Mouse (Mus musculus) midbrain, embryonic 15.5 days (tissue): ENCODE data around the gene Duxbl1. TPM values are rescaled to one million over a fixed set of nuclear protein-coding genes. Genes with fewer than 3 reads are reported as not detected.
"Not testable (repeated sequence)": the region's sequence is repeated elsewhere in the genome, so short reads cannot be mapped to it uniquely, and the experiment has no call there.

Experiments used
- ATAC-seq: fragments of 200-750 bp; cut with Nextera tagmentation; replicated peaks from 2 replicates; pipeline ENCODE4 v1.8.0; 2017; ENCODE audit warnings: moderate TSS enrichment
- H3K27ac ChIP-seq: fragments of 300-500 bp; sonication (generic); 2 replicates; pipeline ENCODE4 v1.5.1; 2015; ENCODE audit warnings: mild to moderate bottlenecking, inconsistent platforms
- H3K27me3 ChIP-seq: fragments of 300-500 bp; sonication (generic); replicated peaks from 2 replicates; pipeline ENCODE4 v1.6.1; 2015; ENCODE audit warnings: inconsistent platforms
- H3K36me3 ChIP-seq: fragments of 300-500 bp; sonication (generic); replicated peaks from 2 replicates; pipeline ENCODE4 v1.6.1; 2015; ENCODE audit warnings: inconsistent platforms
- H3K4me1 ChIP-seq: fragments of 300-500 bp; sonication (generic); 2 replicates; pipeline ENCODE4 v1.6.1; 2015; ENCODE audit warnings: inconsistent platforms
- H3K4me2 ChIP-seq: fragments of 300-500 bp; sonication (generic); 2 replicates; pipeline ENCODE4 v1.6.1; 2015; ENCODE audit warnings: inconsistent platforms, mild to moderate bottlenecking, moderate library complexity
- H3K4me3 ChIP-seq: fragments of 300-500 bp; sonication (generic); 2 replicates; pipeline ENCODE4 v1.5.1; 2015; ENCODE audit warnings: mild to moderate bottlenecking, inconsistent platforms
- H3K9ac ChIP-seq: fragments of 300-500 bp; sonication (generic); 2 replicates; pipeline ENCODE4 v1.6.1; 2015; ENCODE audit warnings: mild to moderate bottlenecking, inconsistent platforms
- H3K9me3 ChIP-seq: fragments of 300-500 bp; sonication (generic); 2 replicates; pipeline ENCODE4 v1.6.1; 2016; ENCODE audit warnings: inconsistent platforms
- WGBS: fragments of 180-500 bp; shearing (Covaris S2); methylation state at CpG from one replicate; pipeline ENCODE4 v1.1.7; 2015; ENCODE audit warnings: mixed read lengths; 5-methylcytosine and 5-hydroxymethylcytosine counted together
- polyA plus RNA-seq: library from polyadenylated mRNA; unstranded; fragments of >200 nt; fragmentation: Nextera tagmentation; extraction: Ambion mirVana; gene quantifications from 2 replicates; pipeline ENCODE4 v1.2.1, GENCODE M21; 2015

The Duxbl1 gene
- polyA plus RNA-seq, 1 experiment from 2014 or later, result 3.5 TPM

GRCm38 (mm10) chr14:26035439-26035838 is 57.1 kb downstream of the Duxbl1 start:
- H3K9ac ChIP-seq, ATAC-seq, H3K9me3 ChIP-seq, H3K4me3 ChIP-seq, H3K27ac ChIP-seq, H3K4me2 ChIP-seq, H3K27me3 ChIP-seq, H3K4me1 ChIP-seq, H3K36me3 ChIP-seq: not testable (repeated sequence)
- WGBS, result no CpG with 5 or more reads among the region's 6 CpGs

Other genes with a start within 250 kb of the Duxbl1 start
- 12.3 and 14.2 TPM in 2 replicates for gene Zcchc24, start 209.5 kb upstream of the Duxbl1 start, polyA plus RNA-seq
- 2.5 and 2.6 TPM in 2 replicates for gene Anxa11, start 136.4 kb upstream of the Duxbl1 start, polyA plus RNA-seq
- gene Plac9a, start 75.5 kb upstream of the Duxbl1 start, polyA plus RNA-seq, result 0.97 TPM in 1 of 2 replicates, not detected in the other
- gene Tmem254a, start 50.9 kb upstream of the Duxbl1 start, polyA plus RNA-seq, result 3.5 and 5.7 TPM in 2 replicates
- gene Cphx1, start 40.3 kb upstream of the Duxbl1 start, polyA plus RNA-seq, result not detected in 2 replicates
- 9.2 and 9.3 TPM in 2 replicates for gene Gm9780, start 64.1 kb downstream of the Duxbl1 start, polyA plus RNA-seq
- 22.5 and 27.3 TPM in 2 replicates for gene Tmem254c, start 88.8 kb downstream of the Duxbl1 start, polyA plus RNA-seq
- gene Cphx2, start 102.9 kb downstream of the Duxbl1 start, polyA plus RNA-seq, result not detected in 2 replicates
- gene Cphx3, start 103.7 kb downstream of the Duxbl1 start, polyA plus RNA-seq, result not detected in 2 replicates
- gene Duxbl2, start 139.8 kb downstream of the Duxbl1 start, polyA plus RNA-seq, result 0.46 and 1.2 TPM in 2 replicates
- gene Plac9b, start 203.9 kb downstream of the Duxbl1 start, polyA plus RNA-seq, result 6.6 and 9.8 TPM in 2 replicates
- 22.8 and 30.1 TPM in 2 replicates for gene Tmem254b, start 228.5 kb downstream of the Duxbl1 start, polyA plus RNA-seq